Comparison of ENCODE assay signal across 13 mouse cellular contexts in genomic region chr4:84019500-84020255, GRCm38 (mm10).
DNase-seq lines count a peak whose midpoint lies in the region; ATAC-seq and TF ChIP-seq lines count a peak whose summit lies in the region.
"Had no signal": no experiment of that assay in that cellular context is flagged by ENCODE, and none has a peak within 500 bp of the region (broad histone marks: within the 10 kb centered on the region; RNA-seq: fewer than 3 reads in every experiment).

No protein-coding gene starts in this region.

- WGBS in lung, embryonic 16.5 days, result 54% methylated on average over 14 of the region's 14 CpGs
- WGBS in kidney, postnatal 0 days, result 16% methylated on average over 14 of the region's 14 CpGs

- intact Hi-C loops in gastrocnemius, adult 2 months (cut with DNase I), result loop anchor here (10.0 kb wide), 1 partner anchor 195 kb away; no protein-coding TSS in a partner anchor
- intact Hi-C loops in gastrocnemius, postnatal 36 days (cut with DNase I), result loop anchor here (5.0 to 10.0 kb wide), 2 partner anchors 47 to 225 kb away; no protein-coding TSS in a partner anchor

- no peak overlapping the region for H3K4me3 ChIP-seq in gastrocnemius, adult 2 months
- no peak overlapping the region for H3K4me3 ChIP-seq in lung, embryonic 16.5 days (ENCODE audit: low read length)
- no peak overlapping the region for H3K4me3 ChIP-seq in kidney, postnatal 0 days (replicated peaks; ENCODE audit: low read depth, low read length)
- H3K4me3 ChIP-seq: heart, adult 2 months had no signal

- H3K9me3 ChIP-seq in lung, embryonic 16.5 days (ENCODE audit: control insufficient read depth, low read length), result no peaks in the 10 kb centered on the region
- no peaks in the 10 kb centered on the region for H3K9me3 ChIP-seq in kidney, postnatal 0 days (replicated peaks; ENCODE audit: low read length)

- H3K27ac ChIP-seq in gastrocnemius, adult 2 months, result peak overlapping the region; percentile 28
- peak overlapping the region; percentile 64 for H3K27ac ChIP-seq in lung, embryonic 16.5 days (ENCODE audit: low read length)
- H3K27ac ChIP-seq in kidney, postnatal 0 days, result peak overlapping the region; percentile 62
- H3K27ac ChIP-seq: heart, adult 2 months had no signal

- TF ChIP-seq CTCF in gastrocnemius, adult 2 months (IDR thresholded peaks at IDR 0.05), result no peak
- 0 out of 2 replicates have a peak, but pooled peaks have one; percentile 13 for TF ChIP-seq CTCF in kidney, postnatal 0 days (IDR thresholded peaks at IDR 0.05; ENCODE audit: low read depth)

- H3K4me1 ChIP-seq in lung, embryonic 16.5 days (replicated peaks; ENCODE audit: control insufficient read depth, insufficient read depth, low read length), result peaks cover 31% of the 10 kb centered on the region
- H3K4me1 ChIP-seq in kidney, postnatal 0 days (replicated peaks; ENCODE audit: insufficient read depth, low read length), result peaks cover 9% of the 10 kb centered on the region; the same call in 1 of the 2 replicates

- H3K27me3 ChIP-seq in lung, embryonic 16.5 days (ENCODE audit: control insufficient read depth, insufficient read depth, low read depth, low read length), result no peaks in the 10 kb centered on the region
- H3K27me3 ChIP-seq in kidney, postnatal 0 days (ENCODE audit: insufficient read depth, low read length), result no peaks in the 10 kb centered on the region

- H3K36me3 ChIP-seq in lung, embryonic 16.5 days (ENCODE audit: control insufficient read depth, insufficient read depth, low read length), result no peaks in the 10 kb centered on the region
- no peaks in the 10 kb centered on the region for H3K36me3 ChIP-seq in kidney, postnatal 0 days (ENCODE audit: insufficient read depth, low read length)

- ATAC-seq in lung, embryonic 16.5 days (ENCODE audit: low read depth), result peak; percentile 27; the same call in 1 of the 2 replicates
- peak; percentile 73 for ATAC-seq in kidney, postnatal 0 days (replicated peaks; ENCODE audit: low FRiP score, low read depth)
- 0 out of 2 replicates have a peak, but pooled peaks have one; percentile 11 for ATAC-seq in neutrophil, adult 5-6 weeks (ENCODE audit: extremely low read depth, insufficient number of reproducible peaks, low FRiP score, poor library complexity, severe bottlenecking)
- ATAC-seq in granulocyte monocyte progenitor cell, adult 5-6 weeks (replicated peaks; ENCODE audit: poor library complexity, severe bottlenecking), result no peak
- ATAC-seq: liver, postnatal 0 days had no signal

- no peak overlapping the region for H3K4me2 ChIP-seq in lung, embryonic 16.5 days (ENCODE audit: low read depth, low read length)
- no peak overlapping the region for H3K4me2 ChIP-seq in kidney, postnatal 0 days (ENCODE audit: low read length)
- H3K4me2 ChIP-seq: midbrain, embryonic 11.5 days had no signal

- H3K9ac ChIP-seq in lung, embryonic 16.5 days (ENCODE audit: low read length), result 0 out of 2 replicates have a peak overlapping the region, but pooled peaks have one; percentile 9
- H3K9ac ChIP-seq in kidney, postnatal 0 days (ENCODE audit: low read depth, low read length), result no peak overlapping the region
- H3K9ac ChIP-seq: liver, postnatal 0 days had no signal

- no peak for DNase-seq in gastrocnemius, adult 2 months
- DNase-seq in gastrocnemius, postnatal 36 days, result no peak
- DNase-seq in lung, adult 18-20 months, result no peak
- peak; percentile 91 for DNase-seq in kidney, postnatal 0 days (ENCODE audit: low spot score)
- DNase-seq in frontal cortex, adult 2 months (ENCODE audit: extremely low spot score in 1 of 2, low spot score in 1 of 2), result no peak
- DNase-seq: cerebellum, adult 8-10 months; left cerebral cortex, postnatal 4 days; liver, postnatal 0 days had no signal
